Mouse (Mus musculus): ENCODE measurements around the gene Rac3.
A peak's percentile ranks its signal among the peaks of the same experiment; 100 is the strongest.

Rac3 gene

GRCm38 (mm10) chr11:120706120-120706519 is 15.2 kb upstream of the Rac3 start:
- DNase-seq (ENCODE audit: low read depth, low spot score): no peak

DNA sequence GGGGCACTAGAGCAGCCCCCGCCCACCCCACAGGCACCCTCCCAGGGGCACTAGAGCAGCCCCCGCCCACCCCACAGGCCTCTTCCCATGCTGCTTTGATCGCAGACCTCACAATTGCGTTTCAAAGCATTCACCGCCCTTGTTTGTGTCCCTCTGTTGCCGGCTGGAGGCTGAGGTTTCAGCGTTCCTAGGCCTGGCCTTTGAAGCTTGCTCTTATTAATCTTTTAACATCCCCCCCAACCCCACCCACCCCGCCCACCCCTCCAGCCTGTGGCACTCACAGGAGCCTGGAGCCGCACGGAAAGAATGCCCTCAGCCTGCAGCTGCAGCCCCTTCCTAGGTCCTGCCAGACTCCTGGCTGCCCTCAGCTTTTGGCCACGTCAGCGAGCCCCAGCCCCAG is 14.0 kb upstream of the Rac3 start:
- no peak for DNase-seq (ENCODE audit: low read depth, low spot score)

DNA sequence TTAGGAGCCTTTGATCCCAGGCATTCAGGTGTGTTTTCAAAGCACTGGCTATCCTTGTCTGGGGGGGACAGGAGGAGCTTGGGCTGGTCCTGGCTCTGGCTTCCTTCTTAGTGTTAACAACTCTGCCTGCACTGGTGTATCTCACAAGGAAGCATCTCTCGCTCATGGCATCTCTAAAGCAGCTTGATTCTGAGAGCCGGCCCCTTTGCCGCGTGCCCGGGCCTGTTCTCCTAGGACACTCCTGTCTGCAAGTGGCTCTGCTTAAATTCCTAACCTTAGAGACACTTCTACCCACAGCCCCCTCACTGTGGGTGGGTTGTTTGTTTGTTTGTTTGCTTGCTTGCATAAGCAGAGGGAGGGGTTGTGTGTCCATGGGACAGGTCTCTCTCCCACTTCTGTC is 13.3 kb upstream of the Rac3 start:
- DNase-seq (ENCODE audit: low read depth, low spot score): no peak

DNA sequence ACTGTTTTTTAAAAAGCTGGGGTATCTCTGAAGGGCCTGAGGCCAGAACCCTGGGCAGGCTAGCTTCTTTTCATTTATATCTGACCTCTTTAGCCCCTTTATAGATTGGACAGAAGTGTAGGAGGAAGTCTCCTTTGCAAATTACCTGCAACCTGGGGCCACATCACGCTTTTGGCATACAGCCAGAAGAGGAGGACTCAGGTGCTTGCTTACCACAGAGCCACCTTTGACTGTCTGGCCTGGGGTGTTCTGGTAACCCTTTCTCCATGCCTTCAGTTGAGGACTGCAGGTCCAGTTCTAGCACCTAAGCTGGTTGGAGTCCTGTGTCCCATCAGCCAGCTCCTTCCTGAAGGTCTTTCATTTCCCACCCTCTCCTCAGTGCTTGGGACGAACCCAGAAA is 11.7 kb upstream of the Rac3 start:
- no peak for DNase-seq (ENCODE audit: low read depth, low spot score)

- DNase-seq (ENCODE audit: low read depth, low spot score): no peak
Observed at GRCm38 (mm10) chr11:120710672-120711071, 10.6 kb upstream of the Rac3 start.

GRCm38 (mm10) chr11:120711980-120712604 is 9.2 kb upstream of the Rac3 start:
- DNase-seq (ENCODE audit: low read depth, low spot score): no peak

- peak; percentile 73 for DNase-seq (ENCODE audit: low read depth, low spot score)
Observed at GRCm38 (mm10) chr11:120712771-120713568, 8.3 kb upstream of the Rac3 start.

- DNase-seq (ENCODE audit: low read depth, low spot score): peak; percentile 100
Observed at GRCm38 (mm10) chr11:120713580-120714518, 7.4 kb upstream of the Rac3 start, which contains the start of the genes Cenpx and Lrrc45. Gene Cenpx, minus strand, starts transcription at chr11:120713738. Gene Lrrc45, plus strand, starts transcription at chr11:120713925.

- DNase-seq (ENCODE audit: low read depth, low spot score): no peak
Observed at GRCm38 (mm10) chr11:120714546-120714945, 6.7 kb upstream of the Rac3 start.

DNA sequence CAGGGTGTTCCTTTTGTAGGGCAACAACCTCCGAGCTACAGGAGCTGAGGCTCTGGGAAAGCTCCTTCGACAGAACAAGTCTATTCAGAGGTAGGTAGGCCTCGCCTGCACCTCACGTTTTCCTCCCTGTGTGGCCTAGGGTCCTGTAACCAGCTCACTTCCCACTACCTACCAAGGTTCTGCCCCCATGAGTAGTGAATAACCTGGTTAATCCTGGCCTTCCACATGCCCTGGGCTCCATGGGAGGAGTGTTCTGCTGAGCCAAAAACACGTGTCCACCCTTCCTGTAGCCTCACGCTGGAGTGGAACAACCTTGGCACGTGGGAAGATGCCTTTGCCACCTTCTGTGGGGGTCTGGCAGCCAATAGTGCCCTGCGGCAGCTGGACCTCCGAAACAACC is 6.1 kb upstream of the Rac3 start:
- DNase-seq (ENCODE audit: low read depth, low spot score): no peak

DNA sequence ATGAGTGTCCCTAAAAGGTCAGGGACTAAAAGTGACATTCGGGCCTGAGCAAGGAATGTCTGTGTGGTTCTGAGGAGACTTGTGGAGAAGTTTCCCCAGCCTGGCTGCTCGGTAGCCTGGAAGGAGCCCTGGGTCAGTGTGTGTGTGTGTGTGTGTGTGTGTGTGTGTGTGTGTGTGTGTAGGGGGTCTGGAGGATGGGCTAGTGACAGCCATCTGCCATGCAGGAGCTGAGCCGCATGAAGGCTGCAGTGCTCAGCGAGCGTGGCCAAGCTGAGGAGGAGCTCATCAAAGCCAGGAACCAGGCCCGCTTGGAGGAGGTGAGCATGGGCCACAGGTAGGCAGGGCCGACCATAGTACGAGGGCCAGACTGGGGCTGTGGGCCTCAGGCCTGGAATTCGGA is 2.0 kb upstream of the Rac3 start:
- no peak for DNase-seq (ENCODE audit: low read depth, low spot score)

- DNase-seq (ENCODE audit: low read depth, low spot score): no peak
Observed at GRCm38 (mm10) chr11:120719841-120720376, 1.4 kb upstream of the Rac3 start.

- peak; percentile 96 for DNase-seq (ENCODE audit: low read depth, low spot score)
Observed at GRCm38 (mm10) chr11:120720450-120720849, 820 bp upstream of the Rac3 start.

- no peak for DNase-seq (ENCODE audit: low read depth, low spot score)
Observed at GRCm38 (mm10) chr11:120722067-120722630, 879 bp downstream of the Rac3 start.

GRCm38 (mm10) chr11:120722761-120723382 is 1.6 kb downstream of the Rac3 start:
- no peak for DNase-seq (ENCODE audit: low read depth, low spot score)

GRCm38 (mm10) chr11:120723509-120723908 is 2.2 kb downstream of the Rac3 start:
- DNase-seq (ENCODE audit: low read depth, low spot score): no peak

DNA sequence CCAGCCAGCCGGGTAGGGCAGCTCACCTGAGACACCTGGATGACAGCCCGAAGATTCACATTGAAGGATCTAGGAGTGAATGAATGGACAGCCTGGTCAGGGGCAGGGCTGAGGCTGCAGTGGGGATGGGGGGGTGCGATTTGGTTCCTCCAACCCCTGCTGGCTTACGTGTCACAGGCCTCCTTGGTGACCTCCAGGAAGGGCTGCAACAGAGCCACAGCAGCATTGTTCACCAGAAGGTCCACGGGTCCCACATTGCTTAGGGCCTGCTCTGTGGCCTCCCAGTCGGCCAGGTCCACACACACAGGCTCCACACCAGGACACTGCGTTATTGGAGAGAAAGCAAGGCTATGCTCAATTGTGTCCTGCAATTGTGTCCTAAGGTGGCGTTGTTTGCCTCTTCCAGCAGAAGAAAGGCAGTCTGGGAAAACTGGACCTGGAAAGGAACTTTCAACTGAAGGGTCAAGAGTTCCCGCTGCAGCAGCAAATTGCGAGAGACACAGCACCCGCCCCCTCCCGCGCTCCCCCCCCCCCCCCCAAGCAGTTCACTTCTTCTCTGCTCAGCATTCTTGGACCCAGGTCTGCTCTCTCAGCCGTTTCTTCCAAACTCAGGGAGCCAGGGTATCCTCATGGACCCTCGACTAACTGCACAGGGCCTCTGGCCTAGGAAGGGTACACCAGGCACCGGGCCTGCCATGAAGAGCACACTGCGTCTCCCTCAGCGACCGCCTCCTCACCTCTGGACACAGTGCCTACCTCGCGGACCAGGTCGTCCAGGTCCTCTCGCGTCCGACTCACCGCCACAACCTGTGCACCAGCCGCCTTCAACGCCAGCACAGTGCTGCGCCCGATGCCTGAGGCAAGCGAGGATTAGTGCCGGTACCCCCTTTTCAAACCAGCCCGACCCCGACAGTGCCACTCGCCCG is 5.2 kb downstream of the Rac3 start:
- DNase-seq (ENCODE audit: low read depth, low spot score): peak; percentile 25

- peak; percentile 91 for DNase-seq (ENCODE audit: low read depth, low spot score)
Observed at GRCm38 (mm10) chr11:120727169-120727527, 5.9 kb downstream of the Rac3 start, which contains the start of gene Dcxr. Gene Dcxr, minus strand, starts transcription at chr11:120727281.

DNA sequence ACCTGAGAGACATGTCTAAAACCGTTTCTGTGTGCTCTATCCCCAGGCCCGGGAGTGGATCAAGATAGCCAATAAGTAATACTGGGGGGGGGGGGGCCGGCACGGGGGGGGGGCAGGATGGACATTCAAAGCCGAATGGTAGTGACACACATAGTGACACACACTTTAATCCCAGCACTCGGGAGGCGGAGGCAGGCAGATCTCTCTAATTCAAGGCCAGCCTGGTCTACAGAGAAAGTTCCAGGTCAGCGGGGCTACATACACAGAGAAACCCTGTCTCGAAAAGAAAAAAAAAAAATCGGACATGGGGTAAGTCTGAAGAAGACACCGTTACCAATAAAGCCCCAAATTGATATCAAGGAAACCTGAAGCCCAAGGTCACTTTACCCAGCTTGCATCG is 6.3 kb downstream of the Rac3 start:
- DNase-seq (ENCODE audit: low read depth, low spot score): no peak
